Mouse (Mus musculus) thymus, adult 2 months (tissue): ENCODE results near the gene Hoxb3. TPM values are rescaled to one million over a fixed set of nuclear protein-coding genes. Genes with fewer than 3 reads are reported as not detected.

Experiments
- DNase-seq: peaks from one replicate; pipeline ENCODE4 v3.0.0; 2021
- H3K27ac ChIP-seq: fragments of 200-500 bp; 2 replicates; pipeline ENCODE4 v1.5.1; 2012; ENCODE audit warnings: low read length, control low read depth; ENCODE audit not compliant: control insufficient read depth, insufficient read depth
- H3K27me3 ChIP-seq: fragments of 200-500 bp; 2 replicates; pipeline ENCODE4 v1.6.1; 2012; ENCODE audit warnings: mild to moderate bottlenecking, low read length, moderate library complexity, mixed read lengths; ENCODE audit not compliant: control insufficient read depth, insufficient read depth
- H3K36me3 ChIP-seq: fragments of 200-500 bp; 2 replicates; pipeline ENCODE4 v1.6.1; 2012; ENCODE audit warnings: mild to moderate bottlenecking, low read length, moderate library complexity; ENCODE audit not compliant: control insufficient read depth, insufficient read depth
- H3K4me1 ChIP-seq: fragments of 200-500 bp; replicated peaks from 2 replicates; pipeline ENCODE4 v1.6.1; 2012; ENCODE audit warnings: low read length; ENCODE audit not compliant: control insufficient read depth, insufficient read depth
- H3K4me3 ChIP-seq: fragments of 200-500 bp; 2 replicates; pipeline ENCODE4 v1.5.1; 2012; ENCODE audit warnings: mild to moderate bottlenecking, low read length, control low read depth, moderate library complexity; ENCODE audit not compliant: control insufficient read depth, insufficient read depth
- CTCF ChIP-seq: fragments of 200-500 bp; IDR thresholded peaks from 2 replicates; pipeline ENCODE4 v1.5.1; 2012; ENCODE audit warnings: mild to moderate bottlenecking, control low read depth, low read length, moderate library complexity, borderline replicate concordance; ENCODE audit not compliant: control insufficient read depth, poor library complexity, insufficient read depth; ENCODE audit errors: extremely low read depth
- POLR2A ChIP-seq: fragments of 200-500 bp; IDR thresholded peaks from 2 replicates; pipeline ENCODE4 v1.6.1; 2012; ENCODE audit warnings: mild to moderate bottlenecking, low read length, control low read depth, moderate library complexity; ENCODE audit not compliant: control insufficient read depth, poor library complexity, insufficient read depth; ENCODE audit errors: extremely low read depth
- WGBS: fragments of 180-500 bp; shearing (Covaris S2); methylation state at CpG from one replicate; pipeline ENCODE4 v1.1.7; 2018; 5-methylcytosine and 5-hydroxymethylcytosine counted together
- polyA plus RNA-seq: library from polyadenylated mRNA; depleted of rRNA; stranded (reverse); fragments of >200 nt; gene quantifications from 2 replicates; pipeline ENCODE4 v1.2.3, GENCODE M21; 2012

Hoxb3 gene
- polyA plus RNA-seq, 1 experiment: 1.1 TPM

DNA sequence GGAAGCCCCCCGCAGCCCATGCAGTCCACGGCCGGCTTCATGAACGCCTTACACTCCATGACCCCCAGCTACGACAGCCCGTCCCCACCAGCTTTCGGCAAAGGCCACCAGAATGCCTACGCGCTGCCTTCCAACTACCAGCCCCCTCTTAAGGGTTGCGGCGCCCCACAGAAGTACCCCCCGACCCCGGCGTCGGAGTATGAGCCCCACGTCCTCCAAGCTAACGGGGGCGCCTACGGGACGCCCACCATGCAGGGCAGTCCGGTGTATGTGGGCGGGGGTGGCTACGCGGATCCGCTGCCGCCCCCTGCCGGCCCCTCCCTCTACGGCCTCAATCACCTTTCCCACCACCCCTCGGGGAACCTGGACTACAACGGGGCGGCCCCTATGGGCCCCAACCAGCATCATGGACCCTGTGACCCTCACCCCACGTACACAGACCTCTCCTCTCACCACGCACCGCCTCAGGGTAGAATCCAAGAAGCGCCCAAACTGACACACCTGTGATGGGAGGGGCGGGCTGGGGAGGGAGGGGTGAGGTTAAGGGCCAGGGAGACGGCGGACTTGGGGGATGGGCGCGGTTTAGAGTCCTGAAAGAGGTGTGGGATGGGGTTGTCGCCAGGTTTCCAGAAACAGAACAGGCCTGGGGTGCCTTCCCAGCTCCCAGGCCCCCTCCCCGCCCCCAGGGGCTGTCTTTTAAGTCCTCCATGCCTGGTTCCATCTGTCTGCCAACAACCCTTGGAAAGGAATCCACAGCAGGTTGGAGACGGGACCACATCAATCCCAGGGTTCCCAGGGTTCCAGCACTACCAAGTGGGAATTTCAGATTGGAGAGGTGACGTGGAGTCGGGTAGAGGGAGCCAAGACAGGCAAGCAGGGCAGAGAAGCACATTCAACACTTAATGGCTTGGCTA, 23.0 kb downstream of the Hoxb3 start:
- no peak for DNase-seq
- H3K4me3 ChIP-seq: no peak overlapping the region
- TF ChIP-seq POLR2A (no peak), CTCF (no peak)
- H3K36me3 ChIP-seq: no peaks in the 10 kb centered on the region
- 76% methylated on average over 45 of the region's 45 CpGs for WGBS
- H3K4me1 ChIP-seq: no peaks in the 10 kb centered on the region
- H3K27ac ChIP-seq: no peak overlapping the region
- peaks cover 18% of the 10 kb centered on the region; the same call in 1 of the 2 replicates for H3K27me3 ChIP-seq

DNA sequence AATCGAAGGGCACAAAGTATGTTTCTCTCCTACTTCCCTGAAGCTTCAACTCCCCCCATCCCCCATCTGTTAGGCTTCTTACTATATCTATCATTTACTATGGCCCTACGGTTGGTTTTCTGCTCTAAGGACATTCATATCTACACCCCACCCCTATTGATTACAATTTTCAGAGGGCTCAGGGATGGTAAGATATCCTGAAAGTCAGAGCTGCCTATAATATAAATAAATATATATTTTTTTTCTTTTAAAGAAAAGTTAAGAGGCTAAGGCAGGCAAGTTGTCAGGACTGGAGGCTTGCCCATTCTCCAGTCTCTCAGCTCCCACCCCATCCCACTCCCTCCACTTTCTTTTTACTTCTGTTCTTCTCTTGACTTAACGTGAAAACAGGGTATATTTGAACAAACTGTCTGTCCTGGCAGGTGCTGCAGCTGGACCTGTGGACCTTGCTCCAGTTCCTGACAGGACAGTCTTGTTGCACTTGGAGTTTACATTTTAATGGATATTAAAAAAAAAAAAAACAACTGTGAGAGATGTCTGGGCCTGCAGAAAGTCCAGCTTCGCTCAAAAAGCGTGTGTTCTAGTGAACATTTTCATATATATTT, 23.9 kb downstream of the Hoxb3 start:
- DNase-seq: no peak
- TF ChIP-seq CTCF: no peak
- no peak for TF ChIP-seq POLR2A
- no peaks in the 10 kb centered on the region for H3K36me3 ChIP-seq
- H3K27ac ChIP-seq: no peak overlapping the region
- WGBS: 90% methylated on average over 5 of the region's 5 CpGs
- H3K4me1 ChIP-seq: no peaks in the 10 kb centered on the region
- H3K27me3 ChIP-seq: peaks cover 14% of the 10 kb centered on the region
- H3K4me3 ChIP-seq: no peak overlapping the region

DNA sequence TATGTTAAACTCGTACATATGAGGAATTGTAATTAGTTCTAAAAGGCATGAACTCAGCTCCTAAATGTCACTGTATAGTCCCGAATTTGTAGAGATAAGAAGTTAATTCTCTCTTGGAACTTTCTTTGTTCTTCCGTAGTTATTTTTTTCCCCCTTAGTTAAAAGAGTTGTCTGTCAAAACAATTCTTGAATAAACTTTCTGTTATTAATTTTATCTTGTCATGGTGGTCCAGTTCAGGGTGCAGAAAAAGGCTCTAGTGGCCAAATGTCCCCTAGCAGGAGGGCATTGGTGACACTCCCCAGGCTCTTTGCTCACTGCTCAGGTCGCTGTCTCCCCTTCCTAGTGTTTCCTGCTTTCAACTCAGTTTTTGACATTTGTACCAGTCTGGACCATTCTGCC, 24.6 kb downstream of the Hoxb3 start:
- TF ChIP-seq CTCF (no peak), POLR2A (no peak)
- 76% methylated on average over 4 of the region's 4 CpGs for WGBS
- Histone ChIP-seq H3K27me3 (peaks cover 14% of the 10 kb centered on the region), H3K36me3 (no peaks in the 10 kb centered on the region), H3K4me3 (no peak overlapping the region), H3K27ac (no peak overlapping the region), H3K4me1 (no peaks in the 10 kb centered on the region)
- no peak for DNase-seq

DNA sequence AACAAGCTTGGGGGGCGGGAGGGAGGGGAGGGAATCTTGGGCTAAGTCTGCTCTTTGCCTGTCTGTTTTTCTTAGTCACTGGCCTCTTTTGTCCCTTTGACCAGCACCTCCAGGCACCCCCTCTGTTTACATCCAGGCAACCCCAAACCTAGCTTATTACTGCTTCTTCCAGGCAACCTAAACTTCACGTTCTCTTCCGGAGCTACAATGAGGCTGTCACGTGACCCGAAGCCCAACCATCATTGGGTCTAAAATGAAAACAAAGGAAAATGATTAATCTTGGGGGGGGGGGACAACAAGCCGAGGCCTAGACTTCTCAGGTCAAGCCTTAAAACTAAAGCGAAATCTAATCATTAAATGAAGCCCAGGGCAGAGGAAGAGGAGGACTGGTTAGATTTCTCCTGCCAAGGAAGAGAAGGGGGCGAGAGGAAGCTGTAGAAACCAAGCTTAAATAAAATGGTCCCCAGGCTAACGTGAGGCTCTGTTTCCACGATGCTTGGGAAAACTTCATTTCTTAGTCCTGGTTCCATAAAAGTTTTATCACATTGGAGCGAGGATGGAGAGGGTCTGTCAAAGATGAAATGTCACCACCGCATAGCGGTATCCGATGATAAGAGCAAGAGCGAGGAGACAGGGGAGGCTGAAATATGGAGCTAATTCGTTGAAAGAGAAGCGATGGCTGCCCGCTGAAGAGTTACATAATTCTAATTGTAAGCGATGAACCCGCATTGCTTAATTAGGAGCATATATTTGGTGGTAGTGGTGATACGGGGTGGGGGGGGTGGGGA, 25.2 kb downstream of the Hoxb3 start:
- no peak overlapping the region for H3K4me3 ChIP-seq
- 75% methylated on average over 21 of the region's 21 CpGs for WGBS

DNA sequence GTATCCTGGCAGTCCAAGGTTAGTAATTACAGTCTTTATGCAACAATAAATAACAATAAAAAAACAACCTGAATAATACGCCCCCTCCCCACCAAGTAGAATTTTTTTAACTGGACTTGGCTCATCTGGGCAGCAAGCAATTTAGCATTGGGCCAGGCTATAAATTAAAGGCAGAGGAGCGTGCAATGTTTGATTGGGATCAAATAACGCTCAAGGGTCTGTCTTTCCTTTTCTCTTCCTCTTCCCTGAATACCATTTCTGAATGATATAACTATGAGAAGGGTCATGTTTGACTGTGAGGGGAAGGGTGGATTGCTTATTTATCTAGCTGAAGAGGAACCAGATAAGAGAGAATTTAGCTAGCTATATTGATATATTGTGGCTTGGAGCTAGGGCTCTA, 25.9 kb downstream of the Hoxb3 start:
- no peak for TF ChIP-seq POLR2A
- no peak for TF ChIP-seq CTCF
- Histone ChIP-seq H3K4me3 (no peak overlapping the region), H3K36me3 (no peaks in the 10 kb centered on the region), H3K27me3 (peaks cover 20% of the 10 kb centered on the region), H3K27ac (no peak overlapping the region), H3K4me1 (no peaks in the 10 kb centered on the region)
- 94% methylated on average over 3 of the region's 3 CpGs for WGBS
- DNase-seq: no peak

More for the DNA sequence above, 25.2 kb downstream of the Hoxb3 start:
- H3K36me3 ChIP-seq: no peaks in the 10 kb centered on the region
- H3K27ac ChIP-seq: no peak overlapping the region
- no peaks in the 10 kb centered on the region for H3K4me1 ChIP-seq
- peaks cover 20% of the 10 kb centered on the region for H3K27me3 ChIP-seq
- TF ChIP-seq CTCF (no peak), POLR2A (no peak)
- DNase-seq: no peak
